Mouse (Mus musculus): ENCODE measurements at regions not wholly inside any gene's neighbourhood (a gene's known extent, or its start where the extent isn't known, plus 50 kb on each side); places are given as distances from the start of the nearest gene placed in this dataset.

GRCm38 (mm10) chr8:8292577-8293247, 368.3 kb downstream of the Efnb2 start:
- DNase-seq (ENCODE audit: low read depth, low spot score): no peak

DNA sequence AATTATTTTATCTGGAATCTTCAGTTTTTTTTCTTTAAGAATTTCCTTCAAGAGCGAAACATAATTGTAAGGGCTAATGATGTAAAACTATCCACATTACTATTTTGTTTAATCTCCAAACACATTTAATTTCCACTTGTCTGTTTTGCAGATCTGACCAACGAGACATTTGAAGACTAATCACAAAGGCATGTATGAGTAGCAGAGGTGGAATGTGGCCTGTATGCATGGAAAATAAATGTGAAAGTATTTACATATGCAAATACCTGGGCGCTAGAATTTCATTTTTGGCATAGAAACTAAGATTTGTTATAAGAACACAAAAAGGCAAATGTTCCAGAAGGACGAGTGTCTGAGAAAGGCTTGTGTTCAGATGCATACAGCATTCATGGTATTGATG, 375.2 kb downstream of the Efnb2 start:
- no peak for DNase-seq (ENCODE audit: low read depth, low spot score)

GRCm38 (mm10) chr8:8274987-8275386, 386.1 kb downstream of the Efnb2 start:
- DNase-seq (ENCODE audit: low read depth, low spot score): no peak

- DNase-seq (ENCODE audit: low read depth, low spot score): no peak
These were observed 386.8 kb downstream of the Efnb2 start for GRCm38 (mm10) chr8:8274211-8274641.

GRCm38 (mm10) chr8:8258855-8259254, 402.2 kb downstream of the Efnb2 start:
- DNase-seq (ENCODE audit: low read depth, low spot score): no peak

- no peak for DNase-seq (ENCODE audit: low read depth, low spot score)
These were observed 402.8 kb downstream of the Efnb2 start for GRCm38 (mm10) chr8:8258231-8258638.

- DNase-seq (ENCODE audit: low read depth, low spot score): no peak
These were observed 404.7 kb downstream of the Efnb2 start for GRCm38 (mm10) chr8:8256327-8256726.

- DNase-seq (ENCODE audit: low read depth, low spot score): no peak
These were observed 406.6 kb downstream of the Efnb2 start for GRCm38 (mm10) chr8:8254446-8254845.

DNA sequence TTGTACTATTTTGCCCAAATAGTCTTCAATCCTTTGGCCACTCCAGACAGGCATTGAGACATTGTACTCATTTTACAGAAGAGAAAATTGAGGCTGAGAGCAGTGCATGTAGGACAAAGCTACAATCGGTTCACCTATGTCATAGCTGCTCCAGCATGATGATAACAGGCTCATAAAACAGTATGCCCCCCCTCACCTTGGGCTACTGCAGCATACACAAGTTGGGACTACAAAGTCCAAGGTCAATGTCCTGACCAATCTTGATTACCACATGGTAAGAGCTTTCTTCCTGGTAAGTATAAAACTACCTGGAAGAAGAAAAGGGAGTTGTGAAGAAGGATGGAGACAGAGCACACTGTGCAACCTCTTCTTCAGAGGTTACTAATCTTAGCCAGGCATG, 416.4 kb downstream of the Efnb2 start:
- no peak for DNase-seq (ENCODE audit: low read depth, low spot score)

GRCm38 (mm10) chr8:8241755-8242501, 419.1 kb downstream of the Efnb2 start:
- no peak for DNase-seq (ENCODE audit: low read depth, low spot score)

- no peak for DNase-seq (ENCODE audit: low read depth, low spot score)
These were observed 419.9 kb downstream of the Efnb2 start for GRCm38 (mm10) chr8:8241051-8241688.

GRCm38 (mm10) chr8:8239489-8239888, 421.6 kb downstream of the Efnb2 start:
- no peak for DNase-seq (ENCODE audit: low read depth, low spot score)

DNA sequence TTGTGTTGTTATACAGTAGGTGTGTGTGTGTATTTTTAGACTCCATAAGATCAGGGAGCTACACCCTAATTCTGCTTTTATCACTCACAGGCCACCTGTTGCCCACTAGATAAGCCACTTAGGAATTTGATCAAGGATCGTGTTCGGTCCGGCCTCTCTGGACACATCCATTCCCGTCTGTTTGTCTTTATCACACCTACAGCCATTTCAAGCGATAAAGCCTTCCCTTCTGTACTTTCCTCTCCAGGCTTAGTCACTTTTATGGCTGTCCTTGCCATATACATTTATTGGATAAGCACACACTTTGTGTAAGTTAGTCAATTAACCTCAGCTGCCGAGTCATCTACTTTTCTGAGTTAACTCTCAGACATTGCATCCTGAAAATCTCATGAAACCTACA, 423.0 kb downstream of the Efnb2 start:
- no peak for DNase-seq (ENCODE audit: low read depth, low spot score)

GRCm38 (mm10) chr8:8233616-8234015, 427.4 kb downstream of the Efnb2 start:
- DNase-seq (ENCODE audit: low read depth, low spot score): no peak

DNA sequence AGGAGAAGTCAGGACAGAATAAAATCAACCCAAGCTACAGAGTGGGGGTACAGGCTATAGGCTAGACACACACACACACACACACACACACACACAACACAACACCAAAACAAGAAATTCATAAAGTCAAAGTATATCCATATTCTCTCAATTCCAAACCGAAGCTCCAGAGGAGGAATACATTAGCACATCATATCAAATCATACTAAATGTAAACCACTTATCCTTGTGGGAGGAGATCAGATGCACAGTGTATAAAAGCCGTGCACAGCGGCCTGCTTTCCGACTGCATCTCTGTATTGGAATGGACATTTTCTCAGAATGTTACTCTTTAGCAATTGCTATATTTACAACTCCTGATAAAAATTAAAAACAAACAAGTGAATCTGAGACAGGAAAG, 427.9 kb downstream of the Efnb2 start:
- no peak for DNase-seq (ENCODE audit: low read depth, low spot score)

DNA sequence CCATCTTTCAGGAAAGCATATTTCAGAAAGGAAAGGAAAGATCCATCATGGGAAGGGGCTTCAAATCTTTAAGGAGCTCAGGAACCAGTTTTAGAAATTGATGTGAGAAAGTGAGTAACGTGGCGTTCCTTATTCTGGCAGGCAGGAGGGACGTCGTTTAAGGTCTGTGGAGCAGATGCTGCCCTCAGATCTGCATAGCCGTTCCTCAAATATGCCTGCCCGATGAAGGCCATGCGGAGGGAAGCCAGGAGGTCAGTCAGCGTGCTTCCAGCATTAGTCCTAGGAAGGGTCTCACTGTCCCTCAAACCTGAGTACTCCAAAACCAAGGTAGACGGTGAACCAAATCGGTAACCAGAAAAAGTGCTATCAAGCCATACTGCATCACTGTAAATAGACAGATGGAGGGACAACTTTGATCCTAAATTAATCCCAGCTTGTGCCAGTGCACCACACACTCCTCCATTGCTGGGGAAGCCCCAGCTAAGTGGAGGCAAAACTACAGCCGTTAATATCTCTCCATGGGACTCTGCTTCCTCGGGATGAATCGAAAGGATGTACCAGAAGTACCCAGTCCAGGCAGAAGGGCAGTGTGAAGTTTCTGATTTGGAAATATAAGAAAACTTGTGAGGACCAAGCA, 428.9 kb downstream of the Efnb2 start:
- no peak for DNase-seq (ENCODE audit: low read depth, low spot score)

DNA sequence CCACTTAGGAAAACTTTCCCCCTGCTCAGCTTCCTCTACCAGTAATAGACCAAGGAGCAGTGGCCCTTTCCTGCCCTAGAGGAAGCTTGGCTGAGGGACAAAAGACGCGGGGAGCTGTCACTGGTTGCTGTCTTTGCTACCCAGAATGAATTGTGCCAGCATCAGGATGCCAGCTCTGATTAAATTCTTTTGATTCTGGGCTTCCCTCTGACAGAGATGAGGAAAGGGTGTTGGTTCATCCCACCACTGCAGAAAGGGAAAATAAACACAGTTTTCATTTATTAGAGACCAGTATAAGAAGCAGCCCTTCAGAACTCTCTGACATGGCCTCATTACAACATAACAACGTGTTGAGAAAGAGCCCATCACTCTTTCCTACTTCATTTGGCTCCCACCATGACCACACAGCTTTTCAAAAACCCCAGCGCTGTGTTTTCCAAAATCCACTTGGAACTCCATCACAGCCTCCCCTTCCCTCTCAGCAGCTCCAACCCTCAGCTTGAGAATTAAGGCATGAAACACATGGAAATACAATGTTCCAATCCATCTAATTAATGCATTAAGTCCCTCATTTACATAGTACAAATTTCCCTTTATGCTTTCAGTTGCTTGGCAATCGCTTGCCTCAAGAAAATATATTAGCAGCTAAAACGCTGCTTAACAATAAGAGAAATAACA, 429.6 kb downstream of the Efnb2 start:
- no peak for DNase-seq (ENCODE audit: low read depth, low spot score)

- DNase-seq (ENCODE audit: low read depth, low spot score): no peak
These were observed 435.0 kb downstream of the Efnb2 start for GRCm38 (mm10) chr8:8225994-8226393.

GRCm38 (mm10) chr8:8225175-8225830, 435.7 kb downstream of the Efnb2 start:
- no peak for DNase-seq (ENCODE audit: low read depth, low spot score)

- no peak for DNase-seq (ENCODE audit: low read depth, low spot score)
These were observed 440.5 kb downstream of the Efnb2 start for GRCm38 (mm10) chr8:8220395-8221031.
